Mouse (Mus musculus) hindbrain, embryonic 15.5 days (tissue): Measurements from ENCODE around the gene Nfib. TPM values are rescaled to one million over a fixed set of nuclear protein-coding genes. Genes with fewer than 3 reads are reported as not detected.

Experiments
- ATAC-seq: fragments of 200-750 bp; cut with Nextera tagmentation; 2 replicates; pipeline ENCODE4 v1.8.0; 2017; ENCODE audit warnings: low read depth, moderate number of reproducible peaks, moderate TSS enrichment; ENCODE audit not compliant: low FRiP score
- H3K27ac ChIP-seq: fragments of 300-500 bp; sonication (generic); replicated peaks from 2 replicates; pipeline ENCODE4 v1.5.1; 2015; ENCODE audit warnings: mild to moderate bottlenecking, inconsistent platforms
- H3K27me3 ChIP-seq: fragments of 300-500 bp; sonication (generic); 2 replicates; pipeline ENCODE4 v1.6.1; 2015; ENCODE audit warnings: control low read depth, inconsistent platforms
- H3K36me3 ChIP-seq: fragments of 300-500 bp; sonication (generic); 2 replicates; pipeline ENCODE4 v1.6.1; 2015; ENCODE audit warnings: control low read depth, inconsistent platforms
- H3K4me1 ChIP-seq: fragments of 300-500 bp; sonication (generic); replicated peaks from 2 replicates; pipeline ENCODE4 v1.6.1; 2015; ENCODE audit warnings: control low read depth, inconsistent platforms
- H3K4me2 ChIP-seq: fragments of 300-500 bp; sonication (generic); 2 replicates; pipeline ENCODE4 v1.6.1; 2015; ENCODE audit warnings: moderate library complexity, mild to moderate bottlenecking, inconsistent platforms
- H3K4me3 ChIP-seq: fragments of 300-500 bp; sonication (generic); 2 replicates; pipeline ENCODE4 v1.5.1; 2015; ENCODE audit warnings: mild to moderate bottlenecking, inconsistent platforms
- H3K9ac ChIP-seq: fragments of 300-500 bp; sonication (generic); 2 replicates; pipeline ENCODE4 v1.6.1; 2015; ENCODE audit warnings: inconsistent platforms
- H3K9me3 ChIP-seq: fragments of 300-500 bp; sonication (generic); 2 replicates; pipeline ENCODE4 v1.6.1; 2016; ENCODE audit warnings: control low read depth, inconsistent platforms
- WGBS: fragments of 180-500 bp; shearing (Covaris S2); methylation state at CpG from one replicate; pipeline ENCODE4 v1.1.7; 2015; 5-methylcytosine and 5-hydroxymethylcytosine counted together
- polyA plus RNA-seq: library from polyadenylated mRNA; unstranded; fragments of >200 nt; fragmentation: Nextera tagmentation; extraction: Ambion mirVana; gene quantifications from 2 replicates; pipeline ENCODE4 v1.2.1, GENCODE M21; 2015

Nfib gene
- polyA plus RNA-seq, 1 experiment from 2014 or later, result 72.5 TPM

DNA sequence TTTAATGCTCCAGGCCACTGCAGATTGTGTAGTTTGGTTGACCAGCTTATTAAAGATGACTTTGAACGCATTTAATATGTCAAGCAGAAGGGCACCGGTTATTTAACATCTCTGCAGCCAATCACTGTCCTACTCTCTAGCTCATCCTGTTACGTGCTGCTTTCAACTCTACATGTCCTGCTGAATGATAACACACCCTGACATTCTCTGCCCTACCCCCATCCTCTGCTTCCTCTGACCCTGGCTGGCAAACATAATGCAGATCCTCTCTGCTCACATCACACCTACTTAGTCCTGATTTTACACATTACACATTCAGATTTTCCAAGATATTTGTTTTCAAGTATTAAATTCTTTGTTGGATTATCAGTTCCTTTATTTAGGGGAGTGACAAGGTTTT is 343.3 kb downstream of the Nfib start:
- Histone ChIP-seq H3K9ac (no peak overlapping the region), H3K36me3 (no peaks in the 10 kb centered on the region), H3K4me1 (peaks cover 14% of the 10 kb centered on the region), H3K4me2 (no peak overlapping the region), H3K9me3 (no peaks in the 10 kb centered on the region), H3K27me3 (no peaks in the 10 kb centered on the region), H3K4me3 (no peak overlapping the region), H3K27ac (no peak overlapping the region)
- 71% methylated on average over 3 of the region's 3 CpGs for WGBS
- no peak for ATAC-seq

GRCm38 (mm10) chr4:82360081-82360511 is 345.5 kb downstream of the Nfib start:
- Histone ChIP-seq H3K9me3 (no peaks in the 10 kb centered on the region), H3K4me3 (no peak overlapping the region), H3K36me3 (no peaks in the 10 kb centered on the region), H3K27me3 (no peaks in the 10 kb centered on the region), H3K27ac (no peak overlapping the region), H3K4me2 (no peak overlapping the region), H3K4me1 (peaks cover 14% of the 10 kb centered on the region), H3K9ac (no peak overlapping the region)
- 51% methylated on average over 4 of the region's 4 CpGs for WGBS
- no peak for ATAC-seq

GRCm38 (mm10) chr4:82359110-82359509 is 346.4 kb downstream of the Nfib start:
- no peaks in the 10 kb centered on the region for H3K36me3 ChIP-seq
- no peak for ATAC-seq
- no peak overlapping the region for H3K27ac ChIP-seq
- no peak overlapping the region for H3K9ac ChIP-seq
- no peaks in the 10 kb centered on the region for H3K9me3 ChIP-seq
- no peak overlapping the region for H3K4me2 ChIP-seq
- H3K27me3 ChIP-seq, result no peaks in the 10 kb centered on the region
- no peak overlapping the region for H3K4me3 ChIP-seq
- peaks cover 14% of the 10 kb centered on the region for H3K4me1 ChIP-seq
- WGBS, result 92% methylated on average over 3 of the region's 3 CpGs

- Histone ChIP-seq H3K27ac (no peak overlapping the region), H3K27me3 (no peaks in the 10 kb centered on the region), H3K4me1 (peaks cover 15% of the 10 kb centered on the region; the same call in 1 of the 2 replicates), H3K4me3 (no peak overlapping the region), H3K9me3 (no peaks in the 10 kb centered on the region), H3K9ac (no peak overlapping the region), H3K36me3 (no peaks in the 10 kb centered on the region), H3K4me2 (no peak overlapping the region)
- ATAC-seq, result no peak
- 96% methylated on average over 1 of the region's 1 CpGs for WGBS
Observed at GRCm38 (mm10) chr4:82349006-82349405, 356.5 kb downstream of the Nfib start.

- peak overlapping the region; percentile 27; the same call in 1 of the 2 replicates for H3K4me2 ChIP-seq
- no peak overlapping the region for H3K9ac ChIP-seq
- no peaks in the 10 kb centered on the region for H3K27me3 ChIP-seq
- peak overlapping the region; percentile 56 for H3K27ac ChIP-seq
- no peaks in the 10 kb centered on the region for H3K9me3 ChIP-seq
- peaks cover 19% of the 10 kb centered on the region; the same call in 1 of the 2 replicates for H3K4me1 ChIP-seq
- no peak overlapping the region for H3K4me3 ChIP-seq
- WGBS, result 7% methylated on average over 4 of the region's 4 CpGs
- peak; percentile 85 for ATAC-seq
- no peaks in the 10 kb centered on the region for H3K36me3 ChIP-seq
Observed at GRCm38 (mm10) chr4:82344787-82345186, 360.8 kb downstream of the Nfib start.

DNA sequence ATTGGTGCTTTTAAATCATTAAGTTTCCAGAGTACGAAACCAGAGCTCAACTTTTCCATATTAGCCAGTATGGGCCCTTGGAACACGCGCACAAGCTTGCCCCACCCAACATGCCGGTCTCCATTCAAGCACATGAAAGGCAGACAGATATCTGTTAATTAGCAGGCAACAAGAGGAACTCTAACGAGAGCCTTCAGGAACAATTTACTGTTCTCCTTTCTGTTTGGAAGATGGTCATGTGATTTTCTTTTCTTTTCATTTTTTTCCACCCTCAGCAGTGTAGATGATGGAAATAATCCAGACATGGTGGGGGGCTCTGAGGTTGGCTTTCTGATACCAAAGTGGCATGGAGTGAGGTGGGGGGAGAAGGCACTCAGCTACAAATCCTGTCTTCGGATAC is 361.3 kb downstream of the Nfib start:
- H3K27me3 ChIP-seq, result no peaks in the 10 kb centered on the region
- peaks cover 19% of the 10 kb centered on the region; the same call in 1 of the 2 replicates for H3K4me1 ChIP-seq
- H3K9ac ChIP-seq, result no peak overlapping the region
- 50% methylated on average over 6 of the region's 6 CpGs for WGBS
- H3K36me3 ChIP-seq, result no peaks in the 10 kb centered on the region
- H3K4me2 ChIP-seq, result 0 out of 2 replicates have a peak overlapping the region, but pooled peaks have one; percentile 27
- no peak for ATAC-seq
- H3K4me3 ChIP-seq, result no peak overlapping the region
- peak overlapping the region; percentile 56 for H3K27ac ChIP-seq
- no peaks in the 10 kb centered on the region for H3K9me3 ChIP-seq

GRCm38 (mm10) chr4:82338930-82339329 is 366.6 kb downstream of the Nfib start:
- peaks cover 12% of the 10 kb centered on the region for H3K4me1 ChIP-seq
- H3K27ac ChIP-seq, result no peak overlapping the region
- H3K9ac ChIP-seq, result no peak overlapping the region
- no peaks in the 10 kb centered on the region for H3K9me3 ChIP-seq
- ATAC-seq, result no peak
- 85% methylated on average over 6 of the region's 6 CpGs for WGBS
- H3K4me2 ChIP-seq, result no peak overlapping the region
- H3K36me3 ChIP-seq, result no peaks in the 10 kb centered on the region
- H3K27me3 ChIP-seq, result no peaks in the 10 kb centered on the region
- no peak overlapping the region for H3K4me3 ChIP-seq

DNA sequence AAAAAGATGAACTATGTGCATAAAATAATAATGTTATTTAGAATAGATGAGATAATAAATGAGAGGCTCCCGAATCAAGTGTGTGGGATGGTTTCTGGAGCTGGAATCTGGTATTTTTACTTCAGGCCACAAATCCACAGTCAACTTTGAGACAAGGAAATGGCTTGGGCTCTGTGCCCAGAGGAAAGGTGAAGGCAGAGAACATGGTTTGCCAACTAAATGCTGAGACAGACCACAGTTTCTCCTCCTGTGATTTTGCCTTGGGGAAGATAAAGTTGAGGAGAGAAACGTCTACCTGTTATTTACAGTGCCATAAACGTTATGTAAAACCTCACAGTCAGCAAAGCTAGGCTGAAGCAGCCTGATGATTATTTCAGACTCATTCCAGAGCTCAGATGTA is 367.1 kb downstream of the Nfib start:
- Histone ChIP-seq H3K27me3 (no peaks in the 10 kb centered on the region), H3K9ac (no peak overlapping the region), H3K4me1 (peaks cover 10% of the 10 kb centered on the region), H3K4me2 (no peak overlapping the region), H3K4me3 (no peak overlapping the region), H3K27ac (no peak overlapping the region), H3K36me3 (no peaks in the 10 kb centered on the region), H3K9me3 (no peaks in the 10 kb centered on the region)
- no peak for ATAC-seq
- 59% methylated on average over 3 of the region's 3 CpGs for WGBS

GRCm38 (mm10) chr4:82336951-82337381 is 368.6 kb downstream of the Nfib start:
- Histone ChIP-seq H3K4me2 (no peak overlapping the region), H3K4me3 (no peak overlapping the region), H3K36me3 (no peaks in the 10 kb centered on the region), H3K27me3 (no peaks in the 10 kb centered on the region), H3K27ac (no peak overlapping the region), H3K9me3 (no peaks in the 10 kb centered on the region), H3K9ac (no peak overlapping the region), H3K4me1 (peaks cover 10% of the 10 kb centered on the region)
- peak; percentile 71; the same call in 1 of the 2 replicates for ATAC-seq
- WGBS, result 45% methylated on average over 11 of the region's 11 CpGs

- Histone ChIP-seq H3K4me1 (peaks cover 10% of the 10 kb centered on the region), H3K27me3 (no peaks in the 10 kb centered on the region), H3K9me3 (no peaks in the 10 kb centered on the region), H3K4me3 (no peak overlapping the region), H3K4me2 (no peak overlapping the region), H3K27ac (no peak overlapping the region), H3K36me3 (no peaks in the 10 kb centered on the region), H3K9ac (no peak overlapping the region)
- 69% methylated on average over 4 of the region's 4 CpGs for WGBS
- ATAC-seq, result no peak
Observed at GRCm38 (mm10) chr4:82335266-82335865, 370.2 kb downstream of the Nfib start.

DNA sequence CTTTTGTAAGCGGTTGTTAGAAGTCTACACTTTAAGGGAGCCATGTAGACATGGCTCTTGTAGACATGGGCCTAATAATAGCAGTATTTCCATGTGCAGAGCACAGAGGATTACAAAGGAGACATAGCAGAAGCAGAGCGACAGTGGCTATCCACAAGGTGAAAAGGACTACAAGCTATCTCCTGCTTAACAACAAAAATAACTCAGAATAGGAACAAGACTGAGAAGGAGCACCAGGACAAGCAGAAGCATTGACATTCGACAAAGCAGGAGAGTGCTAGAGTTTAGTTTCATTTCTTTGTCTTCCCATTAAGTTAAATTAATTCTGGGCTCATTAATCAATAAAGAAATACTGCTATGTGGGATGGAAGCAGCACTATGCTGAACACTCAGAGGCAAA is 372.1 kb downstream of the Nfib start:
- Histone ChIP-seq H3K36me3 (no peaks in the 10 kb centered on the region), H3K9me3 (no peaks in the 10 kb centered on the region), H3K27me3 (no peaks in the 10 kb centered on the region), H3K4me2 (no peak overlapping the region), H3K4me3 (no peak overlapping the region), H3K9ac (no peak overlapping the region), H3K27ac (no peak overlapping the region), H3K4me1 (peaks cover 10% of the 10 kb centered on the region)
- WGBS, result 85% methylated on average over 3 of the region's 3 CpGs
- ATAC-seq, result no peak

- ATAC-seq, result no peak
- Histone ChIP-seq H3K4me2 (no peak overlapping the region), H3K9me3 (no peaks in the 10 kb centered on the region), H3K36me3 (no peaks in the 10 kb centered on the region), H3K4me3 (no peak overlapping the region), H3K4me1 (no peaks in the 10 kb centered on the region), H3K27ac (no peak overlapping the region), H3K27me3 (no peaks in the 10 kb centered on the region), H3K9ac (no peak overlapping the region)
- WGBS, result 89% methylated on average over 4 of the region's 4 CpGs
Observed at GRCm38 (mm10) chr4:82330095-82330494, 375.5 kb downstream of the Nfib start.

GRCm38 (mm10) chr4:82326140-82326529 is 379.4 kb downstream of the Nfib start:
- 39% methylated on average over 3 of the region's 3 CpGs for WGBS
- no peaks in the 10 kb centered on the region for H3K27me3 ChIP-seq
- no peak overlapping the region for H3K4me2 ChIP-seq
- no peak overlapping the region for H3K4me3 ChIP-seq
- H3K4me1 ChIP-seq, result no peaks in the 10 kb centered on the region
- H3K9me3 ChIP-seq, result no peaks in the 10 kb centered on the region
- ATAC-seq, result no peak
- H3K36me3 ChIP-seq, result no peaks in the 10 kb centered on the region
- H3K9ac ChIP-seq, result no peak overlapping the region
- no peak overlapping the region for H3K27ac ChIP-seq
